Mouse (Mus musculus) kidney, adult 2 months (tissue): ENCODE results near the gene Creb3l2. TPM values are rescaled to one million over a fixed set of nuclear protein-coding genes. Genes with fewer than 3 reads are reported as not detected.

ENCODE experiments used
- DNase-seq: peaks from one replicate; pipeline ENCODE4 v3.0.0; 2021
- H3K27ac ChIP-seq: fragments of 200-500 bp; 2 replicates; pipeline ENCODE4 v1.5.1; 2012; ENCODE audit warnings: low read depth, low read length, control low read depth, inconsistent platforms; ENCODE audit not compliant: insufficient read depth
- H3K27me3 ChIP-seq: fragments of 200-500 bp; replicated peaks from 2 replicates; pipeline ENCODE4 v1.6.1; 2012; ENCODE audit warnings: mild to moderate bottlenecking, moderate library complexity, low read length, inconsistent platforms; ENCODE audit not compliant: control insufficient read depth, insufficient read depth
- H3K36me3 ChIP-seq: fragments of 200-500 bp; 2 replicates; pipeline ENCODE4 v1.6.1; 2012; ENCODE audit warnings: mild to moderate bottlenecking, moderate library complexity, low read length, inconsistent platforms; ENCODE audit not compliant: control insufficient read depth, insufficient read depth
- H3K4me1 ChIP-seq: fragments of 200-500 bp; 2 replicates; pipeline ENCODE4 v1.6.1; 2011; ENCODE audit warnings: low read length; ENCODE audit not compliant: control insufficient read depth, insufficient read depth
- H3K4me3 ChIP-seq: fragments of 200-500 bp; 2 replicates; pipeline ENCODE4 v1.5.1; 2011; ENCODE audit warnings: mild to moderate bottlenecking, low read depth, low read length, control low read depth; ENCODE audit not compliant: insufficient read depth
- CTCF ChIP-seq: fragments of 200-500 bp; conservative IDR thresholded peaks from 2 replicates; pipeline ENCODE4 v1.5.1; 2011; ENCODE audit warnings: low read depth, mild to moderate bottlenecking, control low read depth, low read length, moderate library complexity, mixed read lengths; ENCODE audit not compliant: insufficient read depth, insufficient read length
- POLR2A ChIP-seq: fragments of 200-500 bp; IDR thresholded peaks from one replicate; pipeline ENCODE4 v1.6.1; 2011; ENCODE audit warnings: low read depth, low read length, control low read depth
- WGBS: fragments of 180-500 bp; shearing (Covaris S2); methylation state at CpG from one replicate; pipeline ENCODE4 v1.1.7; 2018; 5-methylcytosine and 5-hydroxymethylcytosine counted together
- polyA plus RNA-seq: library from polyadenylated mRNA; depleted of rRNA; stranded (reverse); fragments of >200 nt; gene quantifications from 2 replicates; pipeline ENCODE4 v1.2.3, GENCODE M21; 2012

Creb3l2 gene
- polyA plus RNA-seq, 1 experiment, result 25.0 TPM

- Histone ChIP-seq H3K4me3 (no peak overlapping the region), H3K27me3 (no peaks in the 10 kb centered on the region), H3K36me3 (no peaks in the 10 kb centered on the region; the same call in 1 of the 2 replicates), H3K27ac (no peak overlapping the region), H3K4me1 (no peaks in the 10 kb centered on the region; the same call in 1 of the 2 replicates)
- DNase-seq, result no peak
- TF ChIP-seq POLR2A (no peak), CTCF (no peak)
- 51% methylated on average over 11 of the region's 11 CpGs for WGBS
These were observed 81.0 kb downstream of the Creb3l2 start for GRCm38 (mm10) chr6:37360813-37361385.

- H3K27ac ChIP-seq, result no peak overlapping the region; the same call in 1 of the 2 replicates
- no peaks in the 10 kb centered on the region; the same call in 1 of the 2 replicates for H3K4me1 ChIP-seq
- H3K36me3 ChIP-seq, result peaks cover 1% of the 10 kb centered on the region; the same call in 1 of the 2 replicates
- WGBS, result 29% methylated on average over 17 of the region's 17 CpGs
- no peaks in the 10 kb centered on the region for H3K27me3 ChIP-seq
- H3K4me3 ChIP-seq, result no peak overlapping the region
- DNase-seq, result peak; percentile 73
- TF ChIP-seq POLR2A (no peak), CTCF (peak; percentile 93)
These were observed 87.3 kb downstream of the Creb3l2 start for GRCm38 (mm10) chr6:37354449-37355179.

GRCm38 (mm10) chr6:37353616-37354015, 88.3 kb downstream of the Creb3l2 start:
- TF ChIP-seq POLR2A (no peak), CTCF (no peak)
- no peaks in the 10 kb centered on the region; the same call in 1 of the 2 replicates for H3K4me1 ChIP-seq
- peak; percentile 63 for DNase-seq
- WGBS, result 65% methylated on average over 9 of the region's 9 CpGs
- H3K27me3 ChIP-seq, result no peaks in the 10 kb centered on the region
- H3K27ac ChIP-seq, result no peak overlapping the region
- peaks cover 1% of the 10 kb centered on the region; the same call in 1 of the 2 replicates for H3K36me3 ChIP-seq
- H3K4me3 ChIP-seq, result no peak overlapping the region

- H3K27ac ChIP-seq, result no peak overlapping the region
- TF ChIP-seq CTCF, result peak; percentile 63
- no peak for TF ChIP-seq POLR2A
- no peak overlapping the region for H3K4me3 ChIP-seq
- no peaks in the 10 kb centered on the region; the same call in 1 of the 2 replicates for H3K4me1 ChIP-seq
- 36% methylated on average over 10 of the region's 10 CpGs for WGBS
- H3K36me3 ChIP-seq, result peaks cover 1% of the 10 kb centered on the region; the same call in 1 of the 2 replicates
- H3K27me3 ChIP-seq, result no peaks in the 10 kb centered on the region
- peak; percentile 52 for DNase-seq
These were observed 90.1 kb downstream of the Creb3l2 start for GRCm38 (mm10) chr6:37351731-37352380.

- 82% methylated on average over 8 of the region's 8 CpGs for WGBS
- no peaks in the 10 kb centered on the region for H3K4me1 ChIP-seq
These were observed 91.6 kb downstream of the Creb3l2 start for GRCm38 (mm10) chr6:37350315-37350714.

GRCm38 (mm10) chr6:37347606-37348005, 94.3 kb downstream of the Creb3l2 start:
- no peak for DNase-seq
- Histone ChIP-seq H3K27ac (no peak overlapping the region), H3K4me1 (no peaks in the 10 kb centered on the region), H3K36me3 (no peaks in the 10 kb centered on the region; the same call in 1 of the 2 replicates), H3K4me3 (no peak overlapping the region), H3K27me3 (no peaks in the 10 kb centered on the region)
- TF ChIP-seq POLR2A, result no peak
- no peak for TF ChIP-seq CTCF
- WGBS, result 65% methylated on average over 5 of the region's 5 CpGs

More at GRCm38 (mm10) chr6:37350315-37350714, 91.6 kb downstream of the Creb3l2 start:
- no peak overlapping the region for H3K4me3 ChIP-seq
- H3K36me3 ChIP-seq, result peaks cover 1% of the 10 kb centered on the region; the same call in 1 of the 2 replicates
- no peak overlapping the region for H3K27ac ChIP-seq
- no peak for TF ChIP-seq CTCF
- no peak for TF ChIP-seq POLR2A
- DNase-seq, result no peak
- no peaks in the 10 kb centered on the region for H3K27me3 ChIP-seq
